19 mouse cellular contexts compared by ENCODE assay signal in genomic region chr2:165061638-165062433, GRCm38 (mm10). TPM values are rescaled to one million over a fixed set of nuclear protein-coding genes. Genes with fewer than 3 reads are reported as not detected.
DNase-seq lines count a peak whose midpoint lies in the region; ATAC-seq and TF ChIP-seq lines count a peak whose summit lies in the region.
"Had no signal": no experiment of that assay in that cellular context is flagged by ENCODE, and none has a peak within 500 bp of the region (broad histone marks: within the 10 kb centered on the region; RNA-seq: fewer than 3 reads in every experiment).

No protein-coding gene starts in this region.

- intact Hi-C loops in left cerebral cortex, postnatal 25 days (cut with DNase I): no loop called here
- intact Hi-C loops in left cerebral cortex, adult 2 months (cut with DNase I): no loop called here

- H3K4me1 ChIP-seq in kidney, embryonic 15.5 days: peaks cover 6% of the 10 kb centered on the region
- peaks cover 2% of the 10 kb centered on the region for H3K4me1 ChIP-seq in bone marrow, adult 2 months (ENCODE audit: control insufficient read depth, insufficient read depth, low read length)
- peaks cover 4% of the 10 kb centered on the region for H3K4me1 ChIP-seq in lung, embryonic 14.5 days (ENCODE audit: insufficient read depth)
- H3K4me1 ChIP-seq: heart, embryonic 15.5 days had no signal

- peak; percentile 69 for DNase-seq in kidney, postnatal 10 days
- peak; percentile 91 for DNase-seq in lung, embryonic 14.5 days
- no peak for DNase-seq in left cerebral cortex, postnatal 25 days (ENCODE audit: low spot score in 2 of 2)
- no peak for DNase-seq in left cerebral cortex, adult 2 months (ENCODE audit: extremely low spot score in 1 of 2, low spot score in 2 of 2)
- DNase-seq: adrenal gland, postnatal 10 days; left cerebral cortex, postnatal 4 days; thymus, postnatal 14 days had no signal

- no peak overlapping the region for H3K4me2 ChIP-seq in kidney, embryonic 15.5 days
- 0 out of 2 replicates have a peak overlapping the region, but pooled peaks have one; percentile 25 for H3K4me2 ChIP-seq in lung, embryonic 14.5 days
- H3K4me2 ChIP-seq: heart, embryonic 15.5 days had no signal

- H3K36me3 ChIP-seq in kidney, embryonic 15.5 days: no peaks in the 10 kb centered on the region
- H3K36me3 ChIP-seq in lung, embryonic 14.5 days (ENCODE audit: insufficient read depth): no peaks in the 10 kb centered on the region
- H3K36me3 ChIP-seq: heart, embryonic 15.5 days had no signal

- no peak; the same call in 1 of the 2 replicates for ATAC-seq in kidney, embryonic 15.5 days (replicated peaks; ENCODE audit: low FRiP score)
- peak; percentile 57 for ATAC-seq in lung, embryonic 14.5 days (ENCODE audit: insufficient read depth)
- ATAC-seq in megakaryocyte progenitor cell, adult 5-6 weeks (replicated peaks; ENCODE audit: poor library complexity): 0 out of 2 replicates have a peak, but pooled peaks have one; percentile 14
- ATAC-seq: forebrain, embryonic 14.5 days; hindbrain, embryonic 16.5 days had no signal

- 59% methylated on average over 16 of the region's 16 CpGs for WGBS in kidney, embryonic 15.5 days
- WGBS in bone marrow, adult 2 months: 55% methylated on average over 16 of the region's 16 CpGs
- WGBS in lung, embryonic 14.5 days: 45% methylated on average over 16 of the region's 16 CpGs

- no peak overlapping the region for H3K27ac ChIP-seq in kidney, embryonic 15.5 days
- peak overlapping the region; percentile 9 for H3K27ac ChIP-seq in bone marrow, adult 2 months (ENCODE audit: control insufficient read depth, insufficient read depth, low read depth, low read length, poor library complexity)
- peak overlapping the region; percentile 76 for H3K27ac ChIP-seq in lung, embryonic 14.5 days (ENCODE audit: low read depth)
- no peak overlapping the region for H3K27ac ChIP-seq in left cerebral cortex, adult 2 months
- H3K27ac ChIP-seq: heart, embryonic 15.5 days had no signal

- TF ChIP-seq CTCF in bone marrow, adult 2 months (IDR thresholded peaks at IDR 0.05; ENCODE audit: control insufficient read depth, insufficient read depth, low read length): no peak
- no peak for TF ChIP-seq CTCF in lung, embryonic 14.5 days (IDR thresholded peaks at IDR 0.05; ENCODE audit: low read depth)
- no peak for TF ChIP-seq CTCF in left cerebral cortex, adult 2 months (IDR thresholded peaks at IDR 0.05)

- no peak overlapping the region for H3K9ac ChIP-seq in kidney, embryonic 15.5 days
- no peak overlapping the region for H3K9ac ChIP-seq in lung, embryonic 14.5 days
- H3K9ac ChIP-seq: heart, embryonic 15.5 days had no signal

- no peak for TF ChIP-seq POLR2A in bone marrow, adult 2 months (IDR thresholded peaks at IDR 0.05; ENCODE audit: borderline replicate concordance, control insufficient read depth, low read depth, low read length)

- H3K4me3 ChIP-seq in kidney, embryonic 15.5 days (replicated peaks): no peak overlapping the region
- H3K4me3 ChIP-seq in bone marrow, adult 2 months (replicated peaks; ENCODE audit: control insufficient read depth, low read depth, low read length): no peak overlapping the region
- no peak overlapping the region for H3K4me3 ChIP-seq in lung, embryonic 14.5 days (ENCODE audit: low read depth, low read length)
- H3K4me3 ChIP-seq in left cerebral cortex, adult 2 months: no peak overlapping the region
- H3K4me3 ChIP-seq: heart, embryonic 15.5 days had no signal

- peaks cover 7% of the 10 kb centered on the region for H3K27me3 ChIP-seq in kidney, embryonic 15.5 days
- H3K27me3 ChIP-seq in lung, embryonic 14.5 days (ENCODE audit: insufficient read depth, low read length): no peaks in the 10 kb centered on the region

- H3K9me3 ChIP-seq in kidney, embryonic 15.5 days (replicated peaks): no peaks in the 10 kb centered on the region
- no peaks in the 10 kb centered on the region for H3K9me3 ChIP-seq in lung, embryonic 14.5 days (ENCODE audit: low read depth, low read length)
- H3K9me3 ChIP-seq: heart, embryonic 15.5 days had no signal

RNA-seq across cellular contexts. Expression of gene Cd40, which starts 6.4 kb away (rescaled TPM):
- polyA plus RNA-seq in kidney, embryonic 15.5 days (2015; fragmentation: Nextera tagmentation; extraction: Ambion mirVana): 7.4 and 8.4 TPM in 2 replicates
- polyA plus RNA-seq in bone marrow, adult 2 months (2011; ENCODE audit: insufficient read depth, insufficient read length, low replicate concordance, missing spikeins): 11.4 and 13.6 TPM in 2 replicates
- 20.3 and 22.1 TPM in 2 replicates for polyA plus RNA-seq in lung, embryonic 14.5 days (2014; fragmentation: Nextera tagmentation; extraction: Ambion mirVana)
- total RNA-seq in megakaryocyte progenitor cell, adult 5-6 weeks (2015): 0.84 TPM in 1 of 2 replicates, not detected in the other
- total RNA-seq in megakaryocyte progenitor cell, adult 5-6 weeks (2017): 0.92 TPM in 1 of 2 replicates, not detected in the other
- total RNA-seq in left cerebral cortex, postnatal 25 days (2021): 1 to 10 TPM in 1 of 2 experiments, under 1 TPM in 1; 0.60 to 1.5 TPM
- total RNA-seq in left cerebral cortex, adult 2 months (2021): under 1 TPM; 0.42 to 0.61 TPM

RNA-seq across cellular contexts. Expression of gene Ncoa5, which starts 27.2 kb away (rescaled TPM):
- 73.5 and 79.6 TPM in 2 replicates for polyA plus RNA-seq in kidney, embryonic 15.5 days (2015; fragmentation: Nextera tagmentation; extraction: Ambion mirVana)
- 15.9 and 30.7 TPM in 2 replicates for polyA plus RNA-seq in bone marrow, adult 2 months (2011; ENCODE audit: insufficient read depth, insufficient read length, low replicate concordance, missing spikeins)
- 72.8 and 81.6 TPM in 2 replicates for polyA plus RNA-seq in lung, embryonic 14.5 days (2014; fragmentation: Nextera tagmentation; extraction: Ambion mirVana)
- 17.0 and 19.8 TPM in 2 replicates for total RNA-seq in megakaryocyte progenitor cell, adult 5-6 weeks (2015)
- 31.2 and 40.9 TPM in 2 replicates for total RNA-seq in megakaryocyte progenitor cell, adult 5-6 weeks (2017)
- 10 to 100 TPM; 53.8 to 56.3 TPM for total RNA-seq in left cerebral cortex, postnatal 25 days (2021)
- 10 to 100 TPM; 55.5 to 57.5 TPM for total RNA-seq in left cerebral cortex, adult 2 months (2021)

RNA-seq across cellular contexts. Expression of gene 1700025C18Rik, which starts 28.7 kb away (rescaled TPM):
- not detected in 2 replicates for polyA plus RNA-seq in kidney, embryonic 15.5 days (2015; fragmentation: Nextera tagmentation; extraction: Ambion mirVana)
- not detected in 2 replicates for polyA plus RNA-seq in bone marrow, adult 2 months (2011; ENCODE audit: insufficient read depth, insufficient read length, low replicate concordance, missing spikeins)
- polyA plus RNA-seq in lung, embryonic 14.5 days (2014; fragmentation: Nextera tagmentation; extraction: Ambion mirVana): not detected in 2 replicates
- not detected in 2 replicates for total RNA-seq in megakaryocyte progenitor cell, adult 5-6 weeks (2015)
- not detected in 2 replicates for total RNA-seq in megakaryocyte progenitor cell, adult 5-6 weeks (2017)
- total RNA-seq in left cerebral cortex, postnatal 25 days (2021): not detected
- total RNA-seq in left cerebral cortex, adult 2 months (2021): not detected
- total RNA-seq: adrenal gland, postnatal 10 days; gastrocnemius, adult 8-10 months; layer of hippocampus, adult 8-10 months; left cerebral cortex, postnatal 4 days; midbrain, postnatal 0 days had no signal
- polyA plus RNA-seq: embryonic facial prominence, embryonic 14.5 days; forebrain, embryonic 14.5 days; heart, embryonic 15.5 days; hindbrain, embryonic 16.5 days; liver, embryonic 16.5 days; midbrain, postnatal 0 days; neural tube, embryonic 14.5 days had no signal

Comparison
In these comparisons a context has a peak if more than half of its experiments do, and no peak if none do; other contexts are left out.
1. DNase-seq: peak in kidney, postnatal 10 days (single experiment) and lung, embryonic 14.5 days (single experiment); none in left cerebral cortex, postnatal 25 days (0 of 2) and left cerebral cortex, adult 2 months (0 of 2).
2. H3K27ac ChIP-seq: peak in bone marrow, adult 2 months (single experiment) and lung, embryonic 14.5 days (single experiment); none in kidney, embryonic 15.5 days (single experiment) and left cerebral cortex, adult 2 months (single experiment).